Mouse (Mus musculus): ENCODE data around the gene Cdk4. TPM values are rescaled to one million over a fixed set of nuclear protein-coding genes. Genes with fewer than 3 reads are reported as not detected.

Gene Cdk4
- total RNA-seq, 2 experiments from 2014 or later = 74.4 to 75.2 TPM

DNA sequence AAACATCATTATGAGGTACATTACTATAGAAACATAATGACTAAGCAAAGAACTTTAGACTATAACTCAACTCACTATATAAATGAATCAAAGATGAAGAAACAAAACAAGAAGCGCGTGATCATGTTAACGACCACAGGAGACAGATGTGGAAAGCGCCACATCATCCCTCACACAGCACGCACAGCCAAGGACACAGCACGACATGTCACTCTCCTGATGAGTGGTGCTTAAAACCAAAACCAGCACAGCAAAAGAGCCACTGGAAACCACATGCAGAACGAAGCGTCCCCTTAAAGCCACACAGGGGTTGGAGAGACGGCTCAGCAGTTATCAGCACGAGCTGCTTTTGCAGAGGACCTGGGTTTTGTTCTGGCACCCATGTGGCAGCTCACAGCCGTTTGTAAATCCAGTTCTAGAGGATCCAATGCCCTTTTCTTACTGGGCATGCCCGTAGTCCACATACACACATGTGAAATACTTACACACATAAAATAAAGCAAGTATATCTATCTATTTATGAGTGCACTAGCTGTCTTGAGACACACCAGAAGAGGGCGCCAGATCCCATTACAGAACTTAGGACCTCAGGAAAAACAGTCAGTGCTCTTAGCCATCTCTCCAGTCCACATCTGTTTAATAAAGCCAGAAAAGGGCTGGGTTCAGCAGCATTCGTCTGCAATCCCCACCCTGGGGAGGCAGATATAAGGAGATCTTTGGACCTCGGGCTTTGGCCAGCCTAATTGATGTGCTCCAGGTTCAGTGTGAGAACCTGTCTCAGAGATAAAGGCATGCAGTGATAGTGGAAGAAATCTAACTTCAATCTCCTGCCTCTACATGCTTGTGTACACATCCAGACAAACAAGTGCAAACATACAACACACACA, 47.9 kb downstream of the Cdk4 start:
- no peak for DNase-seq (ENCODE audit: extremely low spot score in 1 of 2, low spot score in 2 of 2)
- no peak overlapping the region for H3K4me3 ChIP-seq
- H3K27ac ChIP-seq = no peak overlapping the region
- intact Hi-C loops (cut with DNase I) = no loop called here
- TF ChIP-seq CTCF (IDR thresholded peaks at IDR 0.05) = peak; percentile 59

DNA sequence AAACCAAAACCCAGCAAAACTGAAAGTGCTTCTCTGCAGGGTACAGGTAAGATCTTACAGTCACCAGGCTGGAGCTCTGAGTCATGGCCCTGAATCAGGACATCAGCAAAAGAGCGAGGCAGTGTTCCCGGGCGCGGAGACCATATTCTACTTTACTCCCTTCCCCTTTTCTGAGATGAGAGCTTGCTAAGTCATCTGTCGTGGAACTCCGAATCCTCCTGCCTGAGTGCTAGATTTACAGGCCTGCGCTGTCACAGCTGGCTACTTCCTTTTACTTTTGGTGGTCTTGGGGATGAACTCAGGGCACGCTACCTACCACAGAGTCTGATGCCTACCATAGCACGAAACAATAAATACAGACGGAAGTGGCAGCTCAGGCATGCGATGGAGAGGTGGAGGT, 51.1 kb downstream of the Cdk4 start:
- no peak overlapping the region for H3K4me3 ChIP-seq
- no peak for TF ChIP-seq CTCF (IDR thresholded peaks at IDR 0.05)
- no peak overlapping the region for H3K27ac ChIP-seq
- intact Hi-C loops (cut with DNase I) = no loop called here
- no peak for DNase-seq (ENCODE audit: extremely low spot score in 1 of 2, low spot score in 2 of 2)

DNA sequence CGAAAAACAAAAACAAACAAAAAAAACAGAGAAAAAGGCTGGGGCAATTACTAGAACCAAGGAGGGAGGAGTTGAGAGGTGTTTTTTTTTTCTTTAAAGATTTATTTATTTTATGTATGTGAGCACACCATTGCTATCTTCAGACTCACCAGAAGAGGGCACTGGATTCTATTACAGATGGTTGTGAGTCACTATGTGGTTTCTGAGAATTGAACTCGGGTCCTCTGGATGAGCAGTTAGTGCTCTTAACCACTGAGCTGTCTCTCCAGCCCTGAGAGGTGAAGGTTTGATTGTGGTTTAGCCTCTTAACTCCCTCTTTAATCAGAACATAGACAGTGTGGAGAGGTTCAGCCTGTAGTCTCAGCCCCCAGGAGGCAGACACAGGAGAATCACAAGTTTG, 51.7 kb downstream of the Cdk4 start:
- H3K4me3 ChIP-seq = no peak overlapping the region
- intact Hi-C loops (cut with DNase I) = no loop called here
- no peak for DNase-seq (ENCODE audit: extremely low spot score in 1 of 2, low spot score in 2 of 2)
- TF ChIP-seq CTCF (IDR thresholded peaks at IDR 0.05) = peak; percentile 40
- no peak overlapping the region for H3K27ac ChIP-seq

Other genes with a start within 250 kb of the Cdk4 start
- 10 to 100 TPM; 11.7 TPM for gene Atp23, start 162.2 kb upstream of the Cdk4 start, total RNA-seq (2021)
- 10 to 100 TPM; 79.4 to 83.8 TPM for gene Ctdsp2, start 84.8 kb upstream of the Cdk4 start, total RNA-seq (2021)
- gene Avil, start 62.8 kb upstream of the Cdk4 start, total RNA-seq (2021) = under 1 TPM; 0.18 to 0.28 TPM
- gene Tsfm, start 32.7 kb upstream of the Cdk4 start, total RNA-seq (2021) = 10 to 100 TPM; 30.2 to 30.7 TPM
- 10 to 100 TPM; 10.1 to 12.3 TPM for gene Mettl1, start 22.1 kb upstream of the Cdk4 start, total RNA-seq (2021)
- gene Eef1akmt3, start 22.0 kb upstream of the Cdk4 start, total RNA-seq (2021) = under 1 TPM in 1 of 2 experiments, not detected in 1; 0.21 TPM
- under 1 TPM; 0.36 to 0.77 TPM for gene Cyp27b1, start 15.3 kb upstream of the Cdk4 start, total RNA-seq (2021)
- 10 to 100 TPM; 18.1 to 22.5 TPM for gene March9, start 3.4 kb upstream of the Cdk4 start, total RNA-seq (2021)
- gene Tspan31, start 6.7 kb downstream of the Cdk4 start, total RNA-seq (2021) = 10 to 100 TPM; 63.7 to 64.4 TPM
- gene Agap2, start 11.8 kb downstream of the Cdk4 start, total RNA-seq (2021) = 100 to 1,000 TPM; 627 to 694 TPM
- gene Os9, start 57.6 kb downstream of the Cdk4 start, total RNA-seq (2021) = 100 to 1,000 TPM; 109 to 114 TPM
- 100 to 1,000 TPM; 122 to 125 TPM for gene B4galnt1, start 101.7 kb downstream of the Cdk4 start, total RNA-seq (2021)
- 1 to 10 TPM; 3.8 TPM for gene Slc26a10, start 117.1 kb downstream of the Cdk4 start, total RNA-seq (2021)
- 100 to 1,000 TPM; 198 to 208 TPM for gene Arhgef25, start 126.5 kb downstream of the Cdk4 start, total RNA-seq (2021)
- gene Dtx3, start 132.2 kb downstream of the Cdk4 start, total RNA-seq (2021) = 100 to 1,000 TPM; 207 to 223 TPM
- gene Pip4k2c, start 148.1 kb downstream of the Cdk4 start, total RNA-seq (2021) = 100 to 1,000 TPM; 113 to 115 TPM
- 1,000 to 10,000 TPM; 1,016 to 1,023 TPM for gene Kif5a, start 199.8 kb downstream of the Cdk4 start, total RNA-seq (2021)
- 100 to 1,000 TPM; 254 to 259 TPM for gene Dctn2, start 202.8 kb downstream of the Cdk4 start, total RNA-seq (2021)
- gene Mbd6, start 225.5 kb downstream of the Cdk4 start, total RNA-seq (2021) = 10 to 100 TPM; 42.2 to 52.4 TPM
- 10 to 100 TPM; 55.3 to 61.5 TPM for gene Mars, start 248.3 kb downstream of the Cdk4 start, total RNA-seq (2021)

Measured in left cerebral cortex, adult 2 months (tissue).